Mouse (Mus musculus): ENCODE measurements around the gene Adam11.

Gene Adam11

DNA sequence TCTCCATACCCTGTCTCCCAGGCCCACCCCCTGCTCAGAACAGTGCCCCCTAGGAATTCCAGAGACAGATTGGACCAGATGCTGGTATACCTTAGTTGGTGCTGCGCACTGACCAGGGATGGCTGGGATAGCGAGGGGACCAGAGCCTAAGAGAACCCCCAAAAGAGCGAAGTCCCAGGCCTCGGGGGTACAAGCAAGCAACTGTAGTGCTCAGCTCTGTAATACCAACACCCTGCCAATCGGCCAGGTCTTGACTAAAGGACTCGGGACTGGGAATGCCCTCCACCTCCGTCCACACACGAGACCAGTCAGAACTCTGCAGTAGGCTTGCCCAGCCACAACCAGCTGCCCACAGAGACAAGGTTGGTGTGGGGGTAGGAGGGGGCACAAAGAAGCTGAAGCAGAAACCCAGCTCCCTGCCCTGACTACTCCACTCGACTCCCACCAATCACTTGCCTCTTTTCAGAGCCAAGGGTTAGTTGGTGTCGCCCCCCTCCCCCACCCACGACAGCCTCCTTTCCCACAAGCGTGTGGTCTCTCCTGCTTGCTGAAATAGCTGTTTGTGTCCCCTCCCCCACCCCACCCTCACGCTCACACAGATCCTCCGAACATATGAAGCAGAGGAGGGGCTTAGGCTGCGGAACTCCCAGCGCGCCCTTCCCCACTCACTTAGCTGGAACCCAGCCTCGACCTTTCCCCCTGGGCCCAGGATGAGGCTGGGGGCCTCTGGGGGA lies 7.5 kb upstream of the Adam11 start:
- DNase-seq (ENCODE audit: extremely low spot score) = no peak

DNA sequence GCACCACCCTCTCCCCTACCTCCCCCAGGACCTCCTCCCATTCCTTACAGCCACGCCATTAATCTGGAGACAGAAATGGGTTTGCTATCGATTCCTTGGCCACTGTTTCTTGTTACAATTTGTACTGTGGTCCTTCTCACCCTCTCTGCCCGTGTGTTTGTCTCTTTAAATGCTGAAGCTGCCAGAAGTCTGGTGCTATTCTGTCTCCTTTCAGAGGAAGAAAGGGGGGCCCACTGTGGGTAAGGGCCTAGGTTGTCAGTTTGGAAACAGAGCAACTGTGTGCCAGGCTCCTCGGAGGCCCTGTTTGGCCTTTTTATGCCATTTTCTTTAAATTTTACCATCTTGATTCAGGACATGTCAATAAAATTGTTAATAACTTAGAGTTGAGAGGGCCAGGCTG lies 6.8 kb upstream of the Adam11 start:
- no peak for DNase-seq (ENCODE audit: extremely low spot score)

DNA sequence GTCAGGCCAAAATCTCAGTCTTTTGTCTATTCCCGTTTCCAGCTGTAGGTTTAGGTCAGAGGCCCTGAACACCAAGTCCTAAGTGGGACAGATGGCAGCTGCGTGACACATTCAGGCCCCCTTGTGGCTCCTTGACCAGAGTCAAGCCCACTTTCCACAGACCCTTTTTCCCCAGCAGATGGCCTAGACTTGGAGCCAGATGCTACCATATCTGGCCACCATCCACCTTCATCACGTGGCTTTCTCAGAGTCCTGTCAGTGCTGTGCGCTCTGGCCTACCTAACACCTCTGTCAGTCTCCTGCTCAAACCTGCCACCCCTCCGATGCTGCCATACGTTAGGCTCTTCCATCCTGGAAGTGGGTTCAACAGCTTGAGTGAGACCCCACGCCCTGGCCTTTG lies 5.8 kb upstream of the Adam11 start:
- no peak for DNase-seq (ENCODE audit: extremely low spot score)

DNA sequence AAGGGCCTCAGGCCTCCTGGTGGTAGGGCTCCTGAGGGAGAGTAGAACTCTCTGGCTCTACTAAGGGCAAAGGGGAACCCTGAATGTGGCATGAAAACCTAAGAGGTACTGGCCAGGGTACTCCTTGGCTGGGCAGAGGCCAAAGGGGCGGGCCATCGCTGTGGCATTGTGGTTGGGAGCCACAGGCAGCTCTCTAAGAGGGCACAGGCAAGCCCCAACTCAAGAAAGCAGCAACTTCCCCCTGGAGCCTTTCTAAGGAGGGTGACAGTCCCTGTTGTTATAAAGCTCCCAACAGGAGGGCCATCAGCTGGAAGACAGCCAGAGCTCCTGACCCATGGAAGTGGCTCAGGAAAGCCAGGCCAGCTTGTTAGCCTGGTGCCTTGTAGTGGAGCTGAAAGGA lies 2.3 kb upstream of the Adam11 start:
- DNase-seq (ENCODE audit: extremely low spot score) = no peak

DNA sequence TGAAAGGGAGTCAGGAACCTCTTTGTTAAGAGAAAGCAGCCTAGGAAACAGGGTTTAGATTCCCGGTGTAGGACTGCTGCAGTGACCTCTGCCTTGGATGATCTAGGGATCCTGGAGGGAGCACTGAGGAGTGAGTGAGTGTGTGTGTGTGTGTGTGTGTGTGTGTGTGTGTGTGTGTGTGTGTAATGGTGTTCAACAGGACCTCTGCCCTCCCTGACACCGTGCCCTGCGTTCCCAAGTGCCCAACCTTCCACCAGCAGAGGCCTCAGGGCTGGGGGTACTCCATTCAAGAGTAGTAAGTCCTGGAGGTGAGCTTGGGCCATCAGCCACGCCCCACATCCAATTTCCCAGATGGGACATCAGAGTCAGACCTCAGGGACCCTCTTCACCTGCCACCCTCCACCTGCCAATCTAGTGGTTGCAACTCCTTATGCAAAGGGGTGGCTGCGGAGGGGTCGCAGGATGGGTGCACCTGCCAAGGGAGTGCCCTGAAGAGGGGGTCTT lies 382 bp upstream of the Adam11 start:
- DNase-seq (ENCODE audit: extremely low spot score) = no peak

DNA sequence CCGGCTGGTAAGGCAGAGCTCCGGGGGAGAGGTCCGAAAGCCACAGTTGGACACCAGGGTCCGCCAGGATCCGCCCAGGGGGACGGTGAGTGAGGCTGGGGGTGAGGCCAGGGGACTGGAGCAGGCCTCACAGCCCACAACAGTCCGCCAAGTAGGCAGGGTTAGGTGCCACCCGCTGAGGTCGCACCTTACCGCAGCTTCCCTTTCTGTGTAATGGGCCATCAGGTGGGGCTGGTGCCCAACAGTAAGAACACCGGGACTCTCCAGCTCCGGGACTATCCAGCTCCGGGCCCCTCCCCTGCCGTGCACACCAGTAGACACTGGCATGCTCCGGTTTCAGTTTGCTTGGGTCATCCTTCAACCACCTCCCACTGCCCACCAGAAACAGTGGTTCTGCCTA lies 1.0 kb downstream of the Adam11 start:
- no peak for DNase-seq (ENCODE audit: extremely low spot score)

DNA sequence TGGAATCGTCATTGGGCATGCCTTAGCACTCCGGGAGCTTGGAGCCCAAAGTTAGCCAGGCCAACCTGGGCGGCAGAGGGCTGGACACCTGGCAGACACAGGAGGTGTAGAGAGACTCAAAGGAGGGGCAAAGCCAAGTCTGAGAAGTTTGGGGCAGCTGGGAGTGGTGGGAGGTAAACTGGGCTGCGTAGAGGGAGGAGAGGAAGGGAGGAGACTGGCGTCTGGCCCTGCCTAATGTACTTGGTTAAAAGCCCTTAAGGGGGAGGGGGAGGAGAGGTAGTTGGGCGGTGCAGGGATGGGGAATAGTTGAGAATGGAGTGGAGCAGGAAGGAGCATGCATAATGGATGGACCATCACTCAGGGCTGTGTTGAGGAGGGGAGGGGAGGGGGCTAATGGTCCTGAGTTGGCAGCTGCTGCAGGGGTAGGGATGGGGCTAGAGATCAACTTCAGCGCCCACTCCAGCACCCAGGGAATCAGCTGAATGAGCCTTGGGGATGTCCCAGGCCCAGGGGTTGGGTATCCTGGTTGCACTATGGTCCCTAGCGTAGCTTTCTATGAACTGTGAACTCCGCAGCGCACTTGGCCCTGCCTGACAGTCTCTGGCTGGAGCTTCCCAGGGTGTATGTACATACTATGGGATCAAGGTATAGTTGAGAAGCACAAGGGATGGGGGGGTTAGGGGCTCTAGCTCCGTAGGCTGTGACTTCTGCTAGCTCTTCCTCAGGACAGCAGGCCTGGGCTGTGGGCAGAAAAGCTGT lies 1.9 kb downstream of the Adam11 start:
- no peak for DNase-seq (ENCODE audit: extremely low spot score)

DNA sequence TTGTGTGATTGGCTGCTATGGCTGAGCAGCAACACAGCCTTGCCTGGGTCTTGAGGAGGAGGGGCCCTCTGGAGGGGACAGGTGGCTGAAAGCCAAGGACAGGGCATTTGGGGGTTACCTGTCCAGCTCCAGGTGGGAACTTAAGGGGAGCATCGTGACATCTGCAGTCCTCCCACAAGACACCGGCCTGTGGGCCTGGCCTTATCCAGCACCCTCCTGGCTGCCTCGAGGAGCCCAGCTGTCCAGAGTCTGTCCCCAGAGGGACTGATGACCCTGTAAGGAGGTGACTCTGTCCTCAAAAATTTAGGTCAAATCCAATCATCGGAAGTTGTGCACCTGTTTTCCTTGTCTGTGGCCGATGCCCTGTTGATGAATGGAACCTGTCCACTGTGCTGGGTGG lies 4.2 kb downstream of the Adam11 start:
- no peak for DNase-seq (ENCODE audit: extremely low spot score)

DNA sequence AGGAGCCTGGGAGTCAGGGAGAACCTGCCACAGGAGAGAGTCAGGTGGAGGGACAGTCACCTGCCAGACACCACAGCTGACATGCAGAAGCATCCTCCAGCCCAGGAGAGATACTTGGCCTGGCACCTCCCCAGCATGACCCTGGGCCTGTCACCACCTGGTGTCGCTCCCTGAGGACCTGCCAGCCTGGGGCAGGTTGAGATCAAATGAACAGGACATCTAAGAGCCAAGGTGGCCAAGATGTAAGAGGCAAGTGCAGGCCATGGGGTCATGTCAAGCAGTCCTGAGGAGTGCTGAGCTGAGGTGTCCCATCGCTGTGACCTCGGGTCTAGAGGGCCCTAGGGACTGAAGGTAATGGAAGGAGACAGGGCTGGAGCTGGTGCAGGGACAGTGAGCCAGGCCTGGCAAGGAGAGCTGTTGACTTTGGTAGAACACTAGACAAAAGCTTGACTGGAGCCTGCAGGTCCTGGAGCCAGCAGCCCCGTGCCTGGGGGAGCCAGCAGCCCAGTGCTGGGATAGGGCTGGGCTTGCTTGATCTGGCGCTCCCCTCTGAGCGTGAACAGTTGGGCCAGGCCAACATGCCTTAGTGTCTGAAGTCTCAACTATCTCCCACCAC lies 5.9 kb downstream of the Adam11 start:
- no peak for DNase-seq (ENCODE audit: extremely low spot score)

DNA sequence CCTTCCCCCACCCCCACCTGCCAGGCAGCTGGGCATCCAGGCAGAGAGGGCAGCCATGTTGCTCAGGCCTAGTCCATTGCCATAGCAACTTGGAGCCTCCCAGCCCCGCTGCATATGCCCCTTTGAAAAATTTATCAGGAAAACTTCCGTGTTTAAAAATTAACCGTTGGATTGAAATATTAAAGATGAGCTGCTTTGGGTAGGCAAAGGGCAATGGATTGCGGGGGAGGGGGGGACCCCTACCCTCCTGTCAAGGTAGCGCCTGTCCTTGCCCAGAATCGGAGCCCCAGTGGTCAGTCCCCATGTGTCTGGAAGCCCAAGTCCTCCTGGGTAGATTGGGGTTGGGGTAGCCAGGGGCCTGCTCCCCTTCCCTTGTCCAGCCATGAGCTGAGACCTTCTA lies 7.9 kb downstream of the Adam11 start:
- no peak for DNase-seq (ENCODE audit: extremely low spot score)

DNA sequence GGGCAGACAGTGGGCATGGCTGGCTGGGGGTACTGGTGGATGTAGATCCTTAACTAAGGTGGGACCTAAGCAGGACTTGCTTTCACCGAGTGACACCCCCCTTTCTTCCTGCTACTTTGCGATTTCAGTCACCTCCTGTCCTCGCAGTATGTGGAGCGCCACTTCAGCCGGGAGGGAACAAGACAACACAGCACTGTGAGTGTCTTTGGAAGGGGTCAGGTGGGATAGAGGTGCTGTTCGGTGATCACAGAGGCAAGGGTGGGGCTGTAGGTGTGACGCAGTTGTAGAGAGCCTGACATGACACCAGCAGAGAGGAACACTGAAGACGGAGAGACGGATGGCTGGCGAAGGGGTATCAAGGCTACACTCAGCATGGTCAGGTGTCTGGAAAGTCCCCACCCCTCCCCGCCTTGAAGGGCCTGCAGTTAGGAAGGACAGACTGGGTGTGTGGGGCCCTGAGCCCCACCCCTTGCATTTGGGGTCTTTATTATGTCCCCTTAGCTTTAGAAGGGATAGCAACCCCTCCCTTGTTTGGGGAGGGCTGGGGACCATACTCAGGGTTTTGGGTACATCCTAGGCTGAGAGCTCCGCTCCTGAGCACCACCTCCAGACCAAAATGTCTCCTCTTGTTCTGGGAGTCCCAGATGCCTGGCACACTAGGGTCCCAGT lies 8.9 kb downstream of the Adam11 start:
- no peak for DNase-seq (ENCODE audit: extremely low spot score)

DNA sequence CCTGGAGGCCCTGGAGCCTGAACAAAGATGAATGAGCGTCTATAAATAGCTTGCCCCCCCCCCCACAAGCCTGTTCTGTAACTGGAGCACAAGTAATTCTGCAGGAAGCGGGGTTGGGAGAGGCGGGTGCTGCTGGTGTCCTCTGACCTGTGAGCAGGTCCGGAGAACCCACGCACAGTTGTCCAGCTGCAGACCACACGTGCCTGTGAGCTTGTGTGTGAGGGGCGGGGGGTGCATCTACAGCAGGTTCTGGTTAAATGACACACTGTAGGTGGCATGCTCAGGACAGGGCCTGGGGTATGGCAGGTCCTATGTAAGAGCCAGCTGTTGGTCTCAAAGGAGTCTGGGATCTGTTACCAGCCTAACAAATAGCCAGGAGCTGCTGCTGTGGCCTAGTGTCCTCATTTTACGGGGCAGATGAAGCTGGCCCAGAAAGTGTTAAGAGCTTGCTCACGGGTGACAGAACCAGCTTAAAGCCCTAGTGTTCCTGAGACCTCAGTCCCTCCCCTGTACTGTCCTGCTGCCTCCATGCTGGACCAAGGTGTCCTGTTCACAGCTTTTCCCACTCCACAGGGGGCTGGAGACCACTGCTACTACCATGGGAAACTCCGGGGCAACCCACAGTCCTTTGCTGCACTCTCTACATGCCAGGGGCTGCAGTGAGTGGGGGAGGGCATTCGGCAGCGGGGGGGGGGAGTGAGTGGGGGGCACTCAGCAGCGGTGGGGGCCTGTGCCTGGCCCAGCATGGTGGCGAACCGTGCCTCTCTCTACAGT lies 9.6 kb downstream of the Adam11 start:
- no peak for DNase-seq (ENCODE audit: extremely low spot score)

DNA sequence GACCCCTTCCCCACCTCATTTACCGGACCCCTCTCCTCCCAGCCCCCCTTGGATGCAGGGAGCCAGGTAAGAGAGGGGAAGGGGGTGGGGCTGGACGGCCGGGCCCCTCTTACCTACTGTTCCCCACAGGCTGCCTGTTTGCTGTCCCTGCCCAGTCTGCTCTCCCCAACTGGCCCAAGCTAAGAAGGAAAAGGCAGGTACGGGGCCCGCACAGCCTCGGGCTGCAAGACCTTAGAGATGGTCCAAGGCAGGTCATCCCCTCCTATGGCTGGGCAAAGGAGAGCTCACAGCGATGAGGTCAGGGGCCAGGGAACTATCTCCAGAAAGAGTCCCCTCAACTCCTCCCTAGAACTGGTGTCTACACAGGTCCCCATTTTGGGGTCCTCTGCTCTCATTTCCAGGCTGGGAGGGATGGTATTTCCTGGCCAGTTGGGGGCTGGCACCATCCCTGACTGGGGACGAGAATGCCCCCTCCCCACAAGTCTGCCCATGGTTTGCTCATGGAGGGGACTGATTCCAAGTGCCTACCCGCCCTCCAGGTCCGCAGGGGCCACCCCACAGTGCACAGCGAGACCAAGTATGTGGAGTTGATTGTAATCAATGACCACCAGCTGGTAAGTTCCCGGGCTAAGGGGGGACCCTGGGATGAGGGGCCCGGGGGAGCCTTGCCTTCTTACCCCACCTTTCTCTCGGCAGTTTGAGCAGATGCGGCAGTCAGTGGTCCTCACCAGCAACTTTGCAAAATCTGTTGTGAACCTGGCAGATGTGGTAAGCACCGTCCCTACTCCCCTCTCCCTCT lies 10.9 kb downstream of the Adam11 start:
- DNase-seq (ENCODE audit: extremely low spot score) = no peak

DNA sequence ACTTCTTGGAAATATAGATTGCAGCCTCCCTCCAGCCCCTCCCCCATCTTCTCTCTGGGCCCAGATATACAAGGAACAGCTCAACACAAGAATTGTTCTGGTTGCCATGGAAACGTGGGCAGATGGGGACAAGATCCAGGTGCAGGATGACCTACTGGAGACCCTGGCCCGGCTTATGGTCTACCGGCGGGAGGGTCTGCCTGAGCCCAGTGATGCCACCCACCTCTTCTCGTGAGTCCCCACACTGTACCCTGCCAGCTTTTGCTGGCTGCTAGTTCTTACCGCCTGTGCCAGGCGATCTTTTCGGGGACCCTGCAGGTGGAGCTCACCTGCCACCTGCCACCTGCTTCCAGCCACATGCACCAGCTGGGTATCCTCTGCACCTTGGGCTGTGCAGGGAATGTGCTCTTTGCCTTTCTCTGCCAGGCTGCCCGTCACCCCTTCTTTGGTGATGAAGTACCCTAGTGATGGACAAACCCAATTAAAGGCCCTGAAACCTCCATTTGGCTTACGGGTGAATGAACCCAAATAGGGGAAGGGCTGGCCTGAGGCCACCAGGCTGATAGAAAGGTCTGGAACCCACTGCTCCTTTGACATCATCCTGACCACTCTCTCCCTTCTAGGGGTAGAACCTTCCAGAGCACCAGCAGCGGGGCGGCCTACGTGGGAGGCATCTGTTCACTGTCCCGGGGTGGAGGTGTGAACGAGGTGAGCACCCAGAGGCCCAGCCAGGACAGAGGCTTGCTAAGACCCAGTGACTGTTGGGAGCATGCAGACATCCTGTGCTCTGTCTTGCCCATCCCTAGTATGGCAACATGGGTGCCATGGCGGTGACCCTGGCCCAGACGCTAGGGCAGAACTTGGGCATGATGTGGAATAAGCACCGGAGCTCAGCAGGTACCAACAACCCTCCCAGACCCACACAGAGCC lies 11.8 kb downstream of the Adam11 start:
- no peak for DNase-seq (ENCODE audit: extremely low spot score)

DNA sequence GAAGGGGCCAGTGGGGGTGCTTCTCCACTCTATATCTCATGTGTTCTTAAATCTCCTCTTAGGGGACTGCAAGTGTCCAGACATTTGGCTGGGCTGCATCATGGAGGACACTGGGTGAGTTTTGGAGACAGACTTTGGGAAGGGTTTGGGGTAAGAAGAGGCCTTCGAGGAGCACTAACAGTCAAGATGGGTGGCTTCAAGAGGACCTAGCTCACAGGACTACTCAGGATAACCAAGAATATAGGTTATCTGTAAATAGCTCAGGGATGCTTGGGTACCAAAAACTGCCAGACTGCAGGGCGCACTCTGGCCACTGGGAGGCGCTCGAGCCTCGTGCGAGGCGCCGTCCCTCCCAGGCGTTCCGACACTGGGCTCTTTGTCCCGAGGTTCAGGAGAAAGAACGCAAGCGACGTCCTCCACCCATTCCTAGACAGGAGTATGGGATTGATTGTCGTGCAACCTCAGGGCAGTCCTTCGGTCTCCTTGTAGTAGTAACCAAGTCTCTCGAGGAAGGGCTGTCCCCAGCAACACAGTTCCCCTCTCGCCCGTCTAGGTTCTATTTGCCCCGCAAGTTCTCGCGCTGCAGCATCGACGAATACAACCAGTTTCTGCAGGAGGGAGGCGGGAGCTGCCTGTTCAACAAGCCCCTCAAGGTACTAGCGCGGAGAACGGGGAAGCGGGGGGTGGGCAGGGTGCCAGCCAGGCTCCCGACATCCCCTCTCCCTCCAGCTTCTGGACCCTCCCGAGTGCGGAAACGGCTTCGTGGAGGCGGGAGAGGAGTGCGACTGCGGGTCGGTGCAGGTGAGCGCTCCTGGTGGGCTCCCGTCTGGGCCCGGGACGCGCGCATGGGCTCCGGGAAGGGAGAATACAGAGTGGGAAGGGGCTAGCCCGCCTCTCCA lies 12.7 kb downstream of the Adam11 start:
- DNase-seq (ENCODE audit: extremely low spot score) = peak; percentile 91

DNA sequence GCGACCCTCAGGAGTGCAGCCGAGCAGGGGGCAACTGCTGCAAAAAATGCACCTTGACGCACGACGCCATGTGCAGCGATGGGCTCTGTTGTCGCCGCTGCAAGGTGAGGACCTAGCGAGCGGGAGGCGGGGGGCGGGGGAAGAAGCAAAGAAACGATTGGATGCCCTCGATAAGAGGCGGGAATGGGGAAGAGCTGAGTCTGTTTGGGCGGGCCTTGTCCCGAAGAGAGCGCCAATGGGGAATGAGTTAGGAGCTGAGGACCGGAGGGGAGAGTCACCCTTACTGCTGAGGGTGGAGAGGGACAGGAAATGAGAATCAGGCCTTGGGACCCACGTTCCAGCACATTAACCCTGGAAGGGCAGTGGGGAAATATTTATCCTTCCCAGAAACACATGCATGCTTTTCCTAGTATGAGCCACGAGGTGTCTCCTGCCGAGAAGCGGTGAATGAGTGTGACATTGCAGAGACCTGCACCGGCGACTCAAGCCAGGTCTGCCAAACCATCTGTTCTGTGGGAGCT lies 13.4 kb downstream of the Adam11 start:
- DNase-seq (ENCODE audit: extremely low spot score) = peak; percentile 88

DNA sequence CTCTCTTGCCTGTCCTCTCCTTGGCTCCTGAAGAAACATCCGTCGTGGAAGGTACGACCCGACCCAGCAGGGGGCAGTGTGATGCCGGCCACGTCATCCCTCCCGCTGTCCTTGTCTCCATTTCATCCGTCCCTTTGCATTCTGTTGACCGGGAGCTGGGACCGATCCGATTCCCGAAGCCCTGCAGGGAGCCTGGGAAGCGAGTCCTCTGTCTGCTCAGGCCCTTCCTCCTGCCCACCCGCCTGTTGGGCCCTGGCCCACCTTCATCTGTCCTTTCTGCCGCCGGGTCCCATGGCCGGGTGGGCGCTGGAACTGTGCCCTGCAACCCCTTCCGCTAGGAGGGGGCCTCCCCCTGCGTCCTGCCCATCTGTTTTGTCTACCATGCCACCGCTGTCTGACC lies 16.4 kb downstream of the Adam11 start:
- peak; percentile 69 for DNase-seq (ENCODE audit: extremely low spot score)

DNA sequence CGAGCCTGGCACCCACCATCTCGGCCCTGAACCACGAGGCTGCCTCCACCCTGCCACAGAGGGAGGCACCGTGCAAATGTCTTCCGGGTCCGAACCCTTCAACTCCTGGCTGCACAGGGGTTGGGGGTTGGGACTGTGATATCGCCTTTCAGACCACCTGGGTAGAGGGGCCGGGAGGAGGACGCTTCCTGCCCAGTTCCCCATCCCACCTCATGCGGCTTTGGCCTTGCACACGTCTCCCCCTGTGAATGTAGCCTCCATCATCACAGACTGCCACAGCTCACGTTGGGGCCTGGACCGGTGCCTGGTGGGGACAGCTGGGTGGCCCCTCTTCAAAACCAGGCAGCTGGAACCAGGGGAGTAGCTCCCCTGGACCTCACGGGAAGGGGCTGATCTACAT lies 16.9 kb downstream of the Adam11 start:
- DNase-seq (ENCODE audit: extremely low spot score) = no peak

All from embryo, embryonic 9.5 days (tissue).